Mouse (Mus musculus) stomach, postnatal 0 days (tissue): Measurements from ENCODE around the gene Fnbp1l.

Experiments used
- CTCF ChIP-seq: IDR thresholded peaks from 2 replicates; pipeline ENCODE4 v1.5.1; 2016; ENCODE audit warnings: antibody characterized with exemption, low read depth, mild to moderate bottlenecking, moderate library complexity
- EP300 ChIP-seq: optimal IDR thresholded peaks from 2 replicates; pipeline ENCODE3; 2016; ENCODE audit warnings: antibody characterized with exemption

GRCm38 (mm10) chr3:122521294-122521693, 98.2 kb downstream of the Fnbp1l start:
- TF ChIP-seq CTCF (no peak), EP300 (no peak)
